Mouse (Mus musculus) c-Kit-positive CD71-positive TER-119-negative erythroid progenitor cells, embryonic 14.5 days (primary cell): ENCODE measurements around the gene Ccdc15.
"Not testable (repeated sequence)": the region's sequence is repeated elsewhere in the genome, so short reads cannot be mapped to it uniquely, and the experiment has no call there.

Source experiments
- DNase-seq: peaks from one replicate; pipeline ENCODE4 v3.0.0-alpha.2; 2013; ENCODE audit warnings: low read depth

The Ccdc15 gene

GRCm38 (mm10) chr9:37351266-37351665, 3.0 kb upstream of the Ccdc15 start:
- DNase-seq: no peak

- no peak for DNase-seq
These were observed 818 bp upstream of the Ccdc15 start for GRCm38 (mm10) chr9:37349050-37349449.

- peak; percentile 34 for DNase-seq
These were observed 846 bp downstream of the Ccdc15 start for GRCm38 (mm10) chr9:37347184-37347987.

DNA sequence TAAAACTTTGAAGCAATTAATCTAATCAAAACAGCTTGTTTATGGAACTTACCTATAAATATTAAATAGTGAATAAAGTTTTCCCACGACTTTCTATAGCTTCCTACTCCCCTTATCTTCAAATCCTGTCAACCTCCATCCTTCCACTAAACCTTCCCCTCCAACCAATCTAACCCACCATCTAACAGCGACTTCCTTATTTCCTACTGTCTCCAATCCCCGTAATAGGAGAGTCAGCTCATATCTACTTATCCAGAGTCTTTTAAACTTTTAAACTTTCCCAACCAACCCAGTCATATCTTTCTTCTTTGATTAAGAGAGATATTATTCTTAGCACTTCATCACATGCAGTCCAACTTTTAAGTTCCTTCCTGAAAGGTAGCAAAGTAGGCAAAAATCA, 2.8 kb downstream of the Ccdc15 start:
- no peak for DNase-seq

DNA sequence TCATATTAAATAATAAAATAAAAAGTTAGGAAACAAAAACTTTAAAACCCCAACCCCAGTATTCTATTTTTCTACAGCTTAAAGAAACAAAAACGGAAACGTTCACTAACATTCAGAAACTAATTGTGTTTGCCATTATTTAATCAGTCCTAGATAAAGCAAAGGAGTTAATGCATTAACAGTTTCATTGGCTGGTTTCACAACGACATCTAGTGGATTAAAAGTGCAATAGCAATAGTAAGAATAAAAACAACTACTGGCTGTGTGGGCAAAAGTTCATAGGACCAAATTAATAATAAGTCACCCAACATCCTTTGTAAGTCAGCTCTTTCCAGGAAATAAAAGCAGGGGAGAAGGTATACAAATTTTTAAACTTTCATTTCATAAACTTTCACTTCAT, 18.8 kb downstream of the Ccdc15 start:
- DNase-seq: peak; percentile 27

DNA sequence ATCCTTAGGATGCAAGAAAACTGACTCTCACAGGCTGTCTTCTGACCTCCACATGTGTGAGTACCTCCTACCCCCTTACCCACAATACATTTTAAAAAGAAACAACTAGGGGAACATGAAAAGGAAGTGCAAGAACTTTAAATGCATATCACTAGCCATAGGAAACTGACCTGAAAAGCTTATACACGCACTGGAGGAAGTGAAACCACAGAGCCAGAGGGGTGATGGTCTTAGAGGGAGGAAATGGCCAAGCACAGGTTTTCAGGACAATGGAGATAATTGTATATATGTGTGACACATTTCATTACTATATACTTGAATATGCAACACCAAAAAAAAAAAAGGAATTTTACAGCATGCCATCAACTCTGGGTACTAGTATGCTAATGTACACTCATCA, 46.5 kb downstream of the Ccdc15 start:
- DNase-seq: no peak

- not testable (repeated sequence) for DNase-seq
These were observed 47.7 kb downstream of the Ccdc15 start for GRCm38 (mm10) chr9:37300501-37300900.

DNA sequence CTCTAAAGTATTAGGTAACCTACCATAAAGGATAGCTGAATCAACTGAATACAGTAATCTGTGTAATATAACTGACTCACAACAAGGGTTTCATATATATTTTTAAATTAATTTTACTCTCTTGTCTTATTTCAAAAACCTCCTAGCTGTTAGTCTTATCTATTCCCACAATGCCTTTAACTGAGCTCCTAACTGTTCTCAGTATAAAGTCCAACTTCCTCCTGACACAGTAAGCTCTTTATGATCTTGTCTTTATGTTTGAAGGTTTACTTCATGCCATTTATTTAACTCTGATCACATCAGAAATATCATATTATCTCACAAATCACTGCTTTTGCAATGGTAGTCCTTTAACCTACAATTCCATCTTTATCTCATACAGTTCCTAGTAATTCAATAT, 52.6 kb downstream of the Ccdc15 start:
- DNase-seq: no peak

- DNase-seq: no peak
These were observed 81.6 kb downstream of the Ccdc15 start for GRCm38 (mm10) chr9:37266622-37267021.

DNA sequence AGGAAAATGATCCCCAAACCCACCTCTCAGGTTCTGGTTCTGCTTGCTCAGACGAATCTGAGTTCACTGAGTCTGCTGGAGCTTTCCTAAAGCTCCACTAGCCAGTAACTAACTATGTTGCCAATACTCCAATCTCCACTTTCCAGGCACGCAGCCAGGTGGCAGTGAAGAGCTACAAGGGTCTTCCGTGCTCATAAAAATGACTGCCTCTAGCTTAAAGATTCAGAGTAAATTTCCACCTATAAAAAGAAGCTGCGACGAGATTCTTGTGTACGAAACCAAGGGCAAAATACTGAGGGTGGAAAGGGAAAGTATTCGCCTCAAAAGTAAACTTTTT, 92.4 kb downstream of the Ccdc15 start:
- no peak for DNase-seq

GRCm38 (mm10) chr9:37255149-37255888, 92.9 kb downstream of the Ccdc15 start, which contains the start of gene Slc37a2:
Gene Slc37a2, minus strand, starts transcription at chr9:37255738.
- DNase-seq: no peak

DNA sequence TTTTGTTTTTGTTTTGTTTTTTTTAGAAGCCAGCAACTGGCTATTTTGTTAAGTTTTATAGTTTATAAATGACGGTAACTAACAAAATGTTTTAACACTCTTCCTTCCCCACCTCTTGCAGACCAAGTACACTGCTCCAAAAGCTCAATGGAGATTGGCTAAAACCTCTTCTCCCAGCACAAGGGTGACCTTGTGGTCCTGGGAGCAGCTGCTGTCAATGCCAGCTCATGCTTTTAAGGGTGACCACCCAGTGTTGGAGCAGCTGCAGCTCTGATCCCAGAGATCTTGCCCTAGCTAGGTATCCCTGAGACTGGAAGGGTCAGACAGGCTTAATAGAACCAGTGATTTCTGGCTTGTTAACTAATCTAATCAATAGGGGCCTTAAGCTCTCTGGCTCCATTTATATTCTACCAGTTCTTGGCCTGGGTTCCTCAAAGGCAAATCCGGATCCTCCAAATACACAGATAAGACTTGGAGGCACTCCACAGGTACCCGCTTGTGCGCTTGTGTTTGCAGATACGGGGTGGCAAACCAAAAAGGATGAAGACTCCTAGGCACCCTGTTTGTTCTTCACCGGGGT, 93.6 kb downstream of the Ccdc15 start:
- DNase-seq: no peak

GRCm38 (mm10) chr9:37250631-37251030, 97.6 kb downstream of the Ccdc15 start:
- DNase-seq: no peak

GRCm38 (mm10) chr9:37249976-37250375, 98.3 kb downstream of the Ccdc15 start:
- no peak for DNase-seq

DNA sequence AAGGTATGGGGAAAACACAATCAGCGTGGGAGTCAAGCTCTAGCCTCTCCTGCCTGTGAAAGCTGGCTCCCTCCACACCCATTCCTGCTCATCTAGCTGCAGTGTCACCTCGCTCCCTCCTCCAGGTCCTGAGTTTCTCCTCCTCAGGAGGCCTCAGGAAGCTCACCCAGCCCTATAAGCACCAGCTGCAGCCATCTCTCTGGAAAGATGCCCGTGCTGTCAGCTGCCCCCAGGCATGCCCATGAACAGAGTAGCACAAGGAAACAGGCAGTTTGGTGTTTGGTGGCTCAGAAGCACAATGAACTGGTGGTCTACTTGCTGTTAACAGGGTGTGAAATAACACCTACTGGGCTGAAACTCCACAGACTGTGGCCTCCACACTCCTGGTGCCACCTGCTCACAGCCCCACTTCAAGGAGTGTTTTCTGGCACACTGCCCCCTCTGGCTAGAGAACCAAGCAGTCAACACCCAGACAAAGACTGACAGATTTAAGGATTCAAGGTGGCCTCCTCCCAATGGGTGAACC, 99.8 kb downstream of the Ccdc15 start:
- DNase-seq: no peak

DNA sequence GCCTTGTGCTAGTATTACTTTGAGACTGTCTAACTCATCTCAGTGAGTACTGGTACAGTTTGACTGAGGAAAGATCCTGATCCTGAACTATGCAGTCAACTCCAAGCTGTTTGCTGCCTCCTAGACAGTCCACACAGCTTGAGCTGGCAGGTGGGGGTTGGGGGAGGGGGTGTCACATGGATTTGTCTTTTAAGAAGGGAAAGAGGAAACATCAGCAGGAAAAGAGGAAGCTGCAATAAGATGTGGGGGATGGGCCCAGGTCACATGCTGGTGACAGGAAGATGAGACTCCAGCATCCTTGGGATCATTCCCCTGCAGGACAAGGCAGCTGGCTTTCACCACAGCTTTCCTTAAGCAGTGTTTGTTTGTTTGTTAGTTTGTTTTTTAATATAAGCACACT, 100.8 kb downstream of the Ccdc15 start:
- no peak for DNase-seq

DNA sequence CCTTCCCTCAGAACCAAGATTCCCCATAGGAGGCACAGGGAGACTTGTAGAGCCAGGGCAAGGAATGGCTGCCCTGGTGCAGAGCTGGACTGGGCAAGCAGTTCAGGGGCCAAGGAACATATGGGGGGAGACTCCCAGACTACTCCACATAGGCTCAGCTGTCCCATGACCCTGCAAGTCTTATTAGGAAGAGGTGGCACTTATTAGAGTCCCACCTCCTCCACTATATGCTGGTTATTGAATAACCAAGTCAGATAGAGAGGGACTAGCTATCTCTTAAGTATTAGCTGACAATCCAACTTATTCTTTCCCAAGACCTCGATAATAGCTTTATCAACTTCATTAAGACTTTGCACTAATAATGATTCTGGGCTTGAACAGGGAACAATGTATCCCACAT, 102.4 kb downstream of the Ccdc15 start:
- no peak for DNase-seq

DNA sequence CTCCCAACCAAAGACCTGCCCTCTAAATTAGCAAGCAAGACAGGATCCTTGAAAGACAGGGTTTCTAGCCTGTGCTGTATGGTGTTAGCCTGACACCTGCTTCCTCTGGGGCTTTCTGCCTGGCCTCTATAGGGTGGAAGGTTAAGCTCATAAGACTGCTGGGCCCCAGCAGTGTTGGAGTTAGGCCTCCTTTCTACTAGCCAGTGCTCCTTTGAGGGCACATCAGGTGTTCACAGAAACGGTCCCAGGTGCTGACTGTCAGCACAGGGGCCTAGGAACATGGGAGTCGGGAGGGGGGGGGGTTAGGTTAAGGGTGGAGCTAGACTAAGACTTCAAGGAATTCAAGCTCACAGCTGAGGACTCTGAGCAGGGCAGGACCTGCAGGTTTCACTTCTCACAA, 102.8 kb downstream of the Ccdc15 start:
- no peak for DNase-seq

DNA sequence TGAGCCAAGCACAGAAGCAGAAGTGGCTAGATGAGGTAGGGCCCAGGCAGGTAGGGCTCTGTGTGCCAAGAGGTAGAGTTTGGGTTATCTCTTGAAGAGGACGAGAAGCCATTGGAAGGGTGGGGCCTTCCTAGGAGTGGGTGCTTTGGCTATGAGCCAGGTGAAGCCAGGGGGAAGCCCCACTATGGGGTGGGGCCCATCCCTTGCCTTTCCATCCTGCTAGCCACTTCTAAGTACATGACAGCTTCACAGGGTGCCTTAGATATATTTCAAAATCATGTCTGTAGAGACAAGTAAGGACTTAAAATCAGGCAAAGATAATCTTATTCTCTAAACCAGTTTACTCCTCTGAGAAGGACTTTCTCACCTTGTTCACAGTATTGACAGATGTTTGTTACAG, 103.6 kb downstream of the Ccdc15 start:
- DNase-seq: no peak

DNA sequence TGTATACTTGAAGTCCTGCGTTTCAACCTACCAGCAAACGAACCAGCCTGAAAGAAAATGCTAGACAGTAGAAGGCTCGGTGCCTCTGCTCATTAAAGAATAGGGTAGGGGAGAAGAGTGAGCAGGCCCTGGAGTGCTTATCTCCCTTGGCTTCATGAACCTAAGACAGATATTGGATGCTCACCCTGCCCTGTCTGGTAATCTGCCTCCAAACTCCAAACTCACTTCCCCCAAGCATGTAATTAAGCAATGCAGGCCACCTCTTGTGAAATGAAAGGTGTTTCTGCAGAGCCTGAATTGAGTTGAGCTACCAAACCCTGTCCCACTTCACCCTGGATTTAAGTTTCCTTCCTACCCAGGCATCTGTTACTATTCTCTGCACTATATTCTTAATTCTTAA, 105.5 kb downstream of the Ccdc15 start:
- no peak for DNase-seq

GRCm38 (mm10) chr9:37235951-37236737, 112.1 kb downstream of the Ccdc15 start:
- no peak for DNase-seq
